10 mouse cellular contexts compared by ENCODE assay signal in the genomic region with DNA sequence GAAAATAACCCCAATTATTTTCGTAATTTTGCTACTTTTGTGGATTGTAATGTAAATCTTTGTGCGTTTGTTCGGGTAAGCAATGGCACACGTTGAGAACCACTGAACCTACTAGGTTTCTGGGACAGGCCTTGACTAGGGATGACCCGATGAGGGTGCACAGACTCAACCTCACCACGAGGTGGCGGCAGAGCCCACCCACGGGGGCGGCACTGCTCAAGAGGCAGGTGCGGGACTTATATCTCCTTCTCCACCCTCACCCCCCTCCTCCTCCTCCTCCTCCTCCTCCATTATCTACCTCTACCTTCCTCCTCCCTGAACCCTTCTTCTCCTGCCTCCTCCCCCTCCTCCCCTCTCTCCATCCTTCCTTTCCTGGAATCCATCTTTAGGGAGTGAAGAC. TPM values are rescaled to one million over a fixed set of nuclear protein-coding genes. Genes with fewer than 3 reads are reported as not detected.
DNase-seq lines count a peak whose midpoint lies in the region; ATAC-seq and TF ChIP-seq lines count a peak whose summit lies in the region.
"Had no signal": no experiment of that assay in that cellular context is flagged by ENCODE, and none has a peak within 500 bp of the region (broad histone marks: within the 10 kb centered on the region; RNA-seq: fewer than 3 reads in every experiment).

No protein-coding gene starts in this region.

- no peak overlapping the region for H3K4me3 ChIP-seq in lung, embryonic 16.5 days (ENCODE audit: low read length)
- H3K4me3 ChIP-seq: erythroblast, embryonic 14.5 days; limb, embryonic 15.5 days had no signal

- no peak overlapping the region for H3K9ac ChIP-seq in lung, embryonic 16.5 days (ENCODE audit: low read length)
- H3K9ac ChIP-seq: limb, embryonic 15.5 days had no signal

- peak; percentile 84 for TF ChIP-seq CTCF in brain, embryonic 14.5 days (IDR thresholded peaks at IDR 0.05; ENCODE audit: borderline replicate concordance, extremely low read depth, insufficient read depth, insufficient read length)

- peak; percentile 52; the same call in 1 of the 2 replicates for ATAC-seq in lung, embryonic 16.5 days (ENCODE audit: low read depth)

- no peaks in the 10 kb centered on the region; the same call in 1 of the 2 replicates for H3K4me1 ChIP-seq in lung, embryonic 16.5 days (replicated peaks; ENCODE audit: control insufficient read depth, insufficient read depth, low read length)

- TF ChIP-seq POLR2A in brain, embryonic 14.5 days (IDR thresholded peaks at IDR 0.05; ENCODE audit: borderline replicate concordance, extremely low read depth, insufficient read depth, insufficient read length, poor library complexity, severe bottlenecking), result no peak

- peak; percentile 42 for DNase-seq in kidney, adult 18-20 months
- DNase-seq in kidney, adult 11 months, result no peak
- peak; percentile 86 for DNase-seq in ES-CJ7 (ENCODE audit: low read depth, low spot score)
- peak; percentile 38 for DNase-seq in brain, embryonic 14.5 days (ENCODE audit: low read depth)
- peak; percentile 83 for DNase-seq in induced T-regulatory cell, adult 2 months (ENCODE audit: low read depth)
- DNase-seq in spleen, postnatal 36 days (ENCODE audit: low spot score in 2 of 2), result peak; percentile 32 to 45
- no peak for DNase-seq in cerebellum, adult 8-10 months

- peaks cover 10% of the 10 kb centered on the region for H3K27me3 ChIP-seq in lung, embryonic 16.5 days (ENCODE audit: control insufficient read depth, insufficient read depth, low read depth, low read length)

- H3K27ac ChIP-seq in lung, embryonic 16.5 days (ENCODE audit: low read length), result no peak overlapping the region
- H3K27ac ChIP-seq: limb, embryonic 15.5 days had no signal

- no peaks in the 10 kb centered on the region for H3K36me3 ChIP-seq in lung, embryonic 16.5 days (ENCODE audit: control insufficient read depth, insufficient read depth, low read length)
- H3K36me3 ChIP-seq: limb, embryonic 15.5 days had no signal

- no peak overlapping the region for H3K4me2 ChIP-seq in lung, embryonic 16.5 days (ENCODE audit: low read depth, low read length)
- H3K4me2 ChIP-seq: limb, embryonic 15.5 days had no signal

- WGBS in lung, embryonic 16.5 days, result 15% methylated on average over 10 of the region's 10 CpGs

- no peaks in the 10 kb centered on the region for H3K9me3 ChIP-seq in lung, embryonic 16.5 days (ENCODE audit: control insufficient read depth, low read length)
- H3K9me3 ChIP-seq: limb, embryonic 15.5 days had no signal

RNA-seq across cellular contexts. Expression of gene Tulp1, which starts 8.8 kb away (rescaled TPM):
- 1.3 and 1.9 TPM in 2 replicates for polyA plus RNA-seq in brain, embryonic 14.5 days (2012; rRNA removed)
- 7.6 and 9.3 TPM in 2 replicates for polyA plus RNA-seq in lung, embryonic 16.5 days (2015; fragmentation: Nextera tagmentation; extraction: Ambion mirVana)

RNA-seq across cellular contexts. Expression of gene Tead3, which starts 23.2 kb away (rescaled TPM):
- 15.6 and 16.4 TPM in 2 replicates for polyA plus RNA-seq in brain, embryonic 14.5 days (2012; rRNA removed)
- 11.6 and 12.4 TPM in 2 replicates for polyA plus RNA-seq in lung, embryonic 16.5 days (2015; fragmentation: Nextera tagmentation; extraction: Ambion mirVana)

RNA-seq across cellular contexts. Expression of gene Rpl10a, which starts 45.5 kb away (rescaled TPM):
- 1,651 and 1,905 TPM in 2 replicates for polyA plus RNA-seq in brain, embryonic 14.5 days (2012; rRNA removed)
- polyA plus RNA-seq in lung, embryonic 16.5 days (2015; fragmentation: Nextera tagmentation; extraction: Ambion mirVana), result 615 and 635 TPM in 2 replicates

Comparison
In these comparisons a context has a peak if more than half of its experiments do, and no peak if none do; other contexts are left out.
1. DNase-seq: peak in kidney, adult 18-20 months (single experiment), ES-CJ7 (single experiment), brain, embryonic 14.5 days (single experiment), induced T-regulatory cell, adult 2 months (single experiment) and spleen, postnatal 36 days (2 of 2); none in kidney, adult 11 months (single experiment) and cerebellum, adult 8-10 months (single experiment).